10 mouse cellular contexts compared by ENCODE assay signal in the genomic region with DNA sequence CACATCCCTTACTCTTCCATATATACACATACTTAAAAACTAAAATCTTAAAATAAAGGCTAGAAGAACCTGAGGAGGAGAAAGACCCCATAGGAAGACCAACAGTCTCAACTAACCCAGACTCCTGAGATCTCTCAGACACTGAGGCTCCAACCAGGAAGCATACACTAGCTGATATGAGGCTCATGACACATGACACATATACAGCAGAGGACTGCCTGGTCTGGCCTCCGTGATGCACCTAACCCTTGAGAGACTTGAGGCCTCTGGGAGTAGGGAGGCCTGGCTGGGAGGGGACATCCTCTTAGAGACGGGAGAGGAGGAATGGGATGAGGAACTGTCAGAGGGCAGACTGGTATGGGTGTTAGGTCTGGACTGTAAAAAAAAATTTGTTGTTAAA.
"Had no signal": no experiment of that assay in that cellular context is flagged by ENCODE, and none has a peak within 500 bp of the region (broad histone marks: within the 10 kb centered on the region; RNA-seq: fewer than 3 reads in every experiment).

No protein-coding gene starts in this region.

- H3K4me2 ChIP-seq: intestine, embryonic 15.5 days; lung, embryonic 14.5 days; midbrain, embryonic 15.5 days; neural tube, embryonic 13.5 days had no signal

- H3K4me3 ChIP-seq: intestine, embryonic 15.5 days; left cerebral cortex, adult 2 months; limb, embryonic 10.5 days; midbrain, embryonic 10.5 days; midbrain, embryonic 15.5 days; neural tube, embryonic 13.5 days had no signal

- DNase-seq: kidney, postnatal 25 days; lung, postnatal 14 days; right cerebral cortex, postnatal 14 days had no signal

- H3K27ac ChIP-seq: intestine, embryonic 15.5 days; left cerebral cortex, adult 2 months; limb, embryonic 10.5 days; midbrain, embryonic 10.5 days; midbrain, embryonic 15.5 days; neural tube, embryonic 13.5 days had no signal

- H3K27me3 ChIP-seq: intestine, embryonic 15.5 days; midbrain, embryonic 15.5 days; neural tube, embryonic 13.5 days had no signal

- ATAC-seq: intestine, embryonic 15.5 days; midbrain, embryonic 15.5 days had no signal

- H3K4me1 ChIP-seq: intestine, embryonic 15.5 days; limb, embryonic 10.5 days; midbrain, embryonic 10.5 days; midbrain, embryonic 15.5 days; neural tube, embryonic 13.5 days had no signal

- H3K36me3 ChIP-seq: intestine, embryonic 15.5 days; limb, embryonic 10.5 days; midbrain, embryonic 10.5 days; midbrain, embryonic 15.5 days; neural tube, embryonic 13.5 days had no signal

- H3K9me3 ChIP-seq: intestine, embryonic 15.5 days; limb, embryonic 10.5 days; midbrain, embryonic 10.5 days; midbrain, embryonic 15.5 days; neural tube, embryonic 13.5 days had no signal

- H3K9ac ChIP-seq: intestine, embryonic 15.5 days; lung, embryonic 14.5 days; midbrain, embryonic 15.5 days; neural tube, embryonic 13.5 days had no signal
